Mouse (Mus musculus): ENCODE measurements around the gene Eif3d. TPM values are rescaled to one million over a fixed set of nuclear protein-coding genes. Genes with fewer than 3 reads are reported as not detected.

Eif3d gene
- total RNA-seq, 1 experiment, result 419 TPM

DNA sequence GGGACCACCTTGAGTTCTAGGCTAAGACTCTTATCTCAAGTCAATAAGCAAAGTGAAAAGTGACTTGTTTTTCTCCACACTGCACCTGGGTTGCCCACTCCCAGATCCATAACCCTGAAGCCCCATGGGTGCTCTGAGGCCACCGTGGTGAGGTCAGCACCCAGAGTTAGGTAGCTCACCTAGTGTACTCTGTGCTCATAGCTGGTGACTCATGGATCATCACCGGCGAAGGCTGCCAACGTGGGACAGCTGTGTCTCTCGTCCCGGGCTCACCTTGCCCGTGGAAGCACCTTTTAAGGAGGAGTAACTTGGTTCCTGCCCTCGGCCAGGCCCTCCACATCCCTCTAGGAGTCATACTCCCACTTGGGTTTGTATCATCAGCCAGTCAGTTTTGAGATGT lies 57.6 kb downstream of the Eif3d start:
- Histone ChIP-seq H3K9me3 (ENCODE audit: control insufficient read depth, insufficient read depth, low read depth, low read length) (no peaks in the 10 kb centered on the region), H3K36me3 (ENCODE audit: control insufficient read depth, insufficient read depth, low read length, poor library complexity, severe bottlenecking) (peaks cover 31% of the 10 kb centered on the region), H3K4me3 (ENCODE audit: insufficient read depth in 1 of 2, low read depth in 1 of 2, low read length in 2 of 2, poor library complexity in 1 of 2, severe bottlenecking in 1 of 2) (no peak overlapping the region), H3K27ac (ENCODE audit: insufficient read depth, low read depth, low read length, poor library complexity, severe bottlenecking) (peak overlapping the region; percentile 75), H3K9ac (ENCODE audit: insufficient read depth, low read depth, low read length, poor library complexity, severe bottlenecking) (peak overlapping the region; percentile 21; the same call in 1 of the 2 replicates), H3K4me1 (ENCODE audit: control insufficient read depth in 2 of 2, insufficient read depth in 2 of 2, low read length in 2 of 2, poor library complexity in 1 of 2) (peaks cover 15 to 35% of the 10 kb centered on the region in 2 experiments)
- DNase-seq (ENCODE audit: low read depth, low spot score), result no peak
- TF ChIP-seq MAFK (IDR thresholded peaks at IDR 0.05; ENCODE audit: insufficient read depth, low read depth, low read length) (no peak), ZC3H11A (IDR thresholded peaks at IDR 0.05; ENCODE audit: borderline replicate concordance, low read depth, low read length) (no peak), HCFC1 (IDR thresholded peaks at IDR 0.05; ENCODE audit: borderline replicate concordance, insufficient read depth, low read length) (no peak), CHD2 (IDR thresholded peaks at IDR 0.05; ENCODE audit: low read depth, low read length) (no peak), ZNF384 (IDR thresholded peaks at IDR 0.05; ENCODE audit: low read depth, low read length) (no peak)
- in situ Hi-C loops (cut with MboI; ENCODE audit: low sequenced_read_pairs in 2 of 2, unreplicated experiment in 2 of 2), result loop anchor here in 1 of 2 experiments (10.0 kb wide), 1 partner anchor 138 kb away; no protein-coding TSS in a partner anchor

DNA sequence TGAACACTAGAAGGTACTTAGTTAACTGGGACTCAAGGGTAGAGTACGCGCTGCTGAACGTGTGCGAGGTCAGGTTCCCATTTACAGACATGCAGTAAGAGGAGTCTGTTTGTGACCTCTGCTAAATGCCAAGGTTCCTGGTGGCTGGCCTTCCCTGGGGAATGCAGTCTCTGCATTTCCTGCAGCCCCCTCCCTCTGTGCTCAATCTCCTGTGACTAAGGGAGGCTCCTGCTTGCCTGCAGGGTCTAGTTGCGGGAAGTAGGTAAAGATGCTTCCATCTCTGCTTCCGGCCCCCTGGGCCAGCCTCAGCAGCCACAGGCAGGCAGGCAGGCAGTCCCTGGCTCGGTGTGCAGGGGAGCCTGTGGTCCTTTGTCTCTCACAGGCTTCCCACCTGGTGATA lies 58.0 kb downstream of the Eif3d start:
- TF ChIP-seq HCFC1 (IDR thresholded peaks at IDR 0.05; ENCODE audit: borderline replicate concordance, insufficient read depth, low read length) (no peak), ZC3H11A (IDR thresholded peaks at IDR 0.05; ENCODE audit: borderline replicate concordance, low read depth, low read length) (no peak), MAFK (IDR thresholded peaks at IDR 0.05; ENCODE audit: insufficient read depth, low read depth, low read length) (no peak), CHD2 (IDR thresholded peaks at IDR 0.05; ENCODE audit: low read depth, low read length) (no peak), ZNF384 (IDR thresholded peaks at IDR 0.05; ENCODE audit: low read depth, low read length) (no peak)
- H3K9me3 ChIP-seq (ENCODE audit: control insufficient read depth, insufficient read depth, low read depth, low read length), result no peaks in the 10 kb centered on the region
- H3K4me1 ChIP-seq (ENCODE audit: control insufficient read depth in 2 of 2, insufficient read depth in 2 of 2, low read length in 2 of 2, poor library complexity in 1 of 2), result peaks cover 20 to 38% of the 10 kb centered on the region in 2 experiments
- peak overlapping the region; percentile 28 for H3K9ac ChIP-seq (ENCODE audit: insufficient read depth, low read depth, low read length, poor library complexity, severe bottlenecking)
- H3K4me3 ChIP-seq (ENCODE audit: insufficient read depth in 1 of 2, low read depth in 1 of 2, low read length in 2 of 2, poor library complexity in 1 of 2, severe bottlenecking in 1 of 2), result no peak overlapping the region
- peak overlapping the region; percentile 75 for H3K27ac ChIP-seq (ENCODE audit: insufficient read depth, low read depth, low read length, poor library complexity, severe bottlenecking)
- in situ Hi-C loops (cut with MboI; ENCODE audit: low sequenced_read_pairs in 2 of 2, unreplicated experiment in 2 of 2), result loop anchor here in 1 of 2 experiments (10.0 kb wide), 1 partner anchor 138 kb away; no protein-coding TSS in a partner anchor
- H3K36me3 ChIP-seq (ENCODE audit: control insufficient read depth, insufficient read depth, low read length, poor library complexity, severe bottlenecking), result peaks cover 27% of the 10 kb centered on the region
- no peak for DNase-seq (ENCODE audit: low read depth, low spot score)

DNA sequence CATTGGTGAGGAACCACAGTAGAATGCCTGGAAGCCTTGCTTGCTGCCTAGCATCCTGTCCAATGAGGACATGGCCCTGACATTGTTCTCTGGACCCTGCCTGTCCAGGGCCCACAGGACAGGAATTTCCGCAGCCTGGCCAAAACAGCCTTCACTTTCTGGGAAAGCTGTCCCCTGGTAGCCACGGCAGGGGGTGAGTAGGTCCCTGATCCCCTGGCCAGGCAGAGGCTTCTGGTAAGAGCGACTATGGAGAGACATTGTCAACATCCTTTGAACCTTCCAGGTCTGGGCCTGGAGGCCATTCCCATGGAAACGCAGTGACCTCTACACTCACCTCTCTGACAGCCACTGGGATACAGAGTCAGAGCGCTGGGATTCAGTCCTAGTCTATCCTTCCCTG lies 58.6 kb downstream of the Eif3d start:
- TF ChIP-seq ZNF384 (IDR thresholded peaks at IDR 0.05; ENCODE audit: low read depth, low read length) (no peak), ZC3H11A (IDR thresholded peaks at IDR 0.05; ENCODE audit: borderline replicate concordance, low read depth, low read length) (no peak), CHD2 (IDR thresholded peaks at IDR 0.05; ENCODE audit: low read depth, low read length) (no peak), HCFC1 (IDR thresholded peaks at IDR 0.05; ENCODE audit: borderline replicate concordance, insufficient read depth, low read length) (no peak), MAFK (IDR thresholded peaks at IDR 0.05; ENCODE audit: insufficient read depth, low read depth, low read length) (no peak)
- in situ Hi-C loops (cut with MboI; ENCODE audit: low sequenced_read_pairs in 2 of 2, unreplicated experiment in 2 of 2), result loop anchor here in 1 of 2 experiments (10.0 kb wide), 1 partner anchor 137 kb away; no protein-coding TSS in a partner anchor
- Histone ChIP-seq H3K27ac (ENCODE audit: insufficient read depth, low read depth, low read length, poor library complexity, severe bottlenecking) (peak overlapping the region; percentile 75), H3K4me1 (ENCODE audit: control insufficient read depth in 2 of 2, insufficient read depth in 2 of 2, low read length in 2 of 2, poor library complexity in 1 of 2) (peaks cover 20 to 43% of the 10 kb centered on the region in 2 experiments), H3K36me3 (ENCODE audit: control insufficient read depth, insufficient read depth, low read length, poor library complexity, severe bottlenecking) (peaks cover 26% of the 10 kb centered on the region), H3K9ac (ENCODE audit: insufficient read depth, low read depth, low read length, poor library complexity, severe bottlenecking) (peak overlapping the region; percentile 28; the same call in 1 of the 2 replicates), H3K4me3 (ENCODE audit: insufficient read depth in 1 of 2, low read depth in 1 of 2, low read length in 2 of 2, poor library complexity in 1 of 2, severe bottlenecking in 1 of 2) (no peak overlapping the region), H3K9me3 (ENCODE audit: control insufficient read depth, insufficient read depth, low read depth, low read length) (no peaks in the 10 kb centered on the region)
- DNase-seq (ENCODE audit: low read depth, low spot score), result no peak

DNA sequence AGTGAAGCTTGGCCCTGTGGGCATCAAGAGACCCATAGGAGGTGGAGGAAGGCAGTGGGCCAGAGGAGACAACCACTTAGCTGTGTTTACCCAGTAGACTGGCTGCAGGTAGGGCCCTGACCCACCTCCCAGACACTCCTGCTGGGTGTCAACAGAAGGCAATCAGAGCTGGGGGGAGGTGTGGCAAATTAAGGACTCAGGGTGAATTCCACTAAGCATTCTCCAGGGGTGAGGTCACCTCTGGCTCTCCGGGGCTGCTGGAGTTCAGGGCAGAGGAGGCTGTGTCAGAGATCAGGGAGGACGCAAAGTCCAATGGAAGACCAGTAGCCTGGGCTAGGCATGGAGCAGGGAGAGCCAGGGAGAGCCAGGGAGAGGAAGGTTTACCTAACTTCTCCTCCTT lies 59.5 kb downstream of the Eif3d start:
- no peaks in the 10 kb centered on the region for H3K9me3 ChIP-seq (ENCODE audit: control insufficient read depth, insufficient read depth, low read depth, low read length)
- H3K36me3 ChIP-seq (ENCODE audit: control insufficient read depth, insufficient read depth, low read length, poor library complexity, severe bottlenecking), result peaks cover 20% of the 10 kb centered on the region
- DNase-seq (ENCODE audit: low read depth, low spot score), result peak; percentile 72
- H3K9ac ChIP-seq (ENCODE audit: insufficient read depth, low read depth, low read length, poor library complexity, severe bottlenecking), result 0 out of 2 replicates have a peak overlapping the region, but pooled peaks have one; percentile 13
- in situ Hi-C loops (cut with MboI; ENCODE audit: low sequenced_read_pairs in 2 of 2, unreplicated experiment in 2 of 2), result loop anchor here in 1 of 2 experiments (10.0 kb wide), 1 partner anchor 136 kb away; no protein-coding TSS in a partner anchor
- H3K4me1 ChIP-seq (ENCODE audit: control insufficient read depth in 2 of 2, insufficient read depth in 2 of 2, low read length in 2 of 2, poor library complexity in 1 of 2), result peaks cover 24 to 52% of the 10 kb centered on the region in 2 experiments
- H3K27ac ChIP-seq (ENCODE audit: insufficient read depth, low read depth, low read length, poor library complexity, severe bottlenecking), result peak overlapping the region; percentile 76
- no peak overlapping the region for H3K4me3 ChIP-seq (ENCODE audit: insufficient read depth in 1 of 2, low read depth in 1 of 2, low read length in 2 of 2, poor library complexity in 1 of 2, severe bottlenecking in 1 of 2)
- TF ChIP-seq ZC3H11A (IDR thresholded peaks at IDR 0.05; ENCODE audit: borderline replicate concordance, low read depth, low read length), result no peak
- no peak for TF ChIP-seq CHD2 (IDR thresholded peaks at IDR 0.05; ENCODE audit: low read depth, low read length)
- TF ChIP-seq ZNF384 (IDR thresholded peaks at IDR 0.05; ENCODE audit: low read depth, low read length), result no peak
- TF ChIP-seq HCFC1 (IDR thresholded peaks at IDR 0.05; ENCODE audit: borderline replicate concordance, insufficient read depth, low read length), result no peak
- no peak for TF ChIP-seq MAFK (IDR thresholded peaks at IDR 0.05; ENCODE audit: insufficient read depth, low read depth, low read length)

Other genes starting within 250 kb of the Eif3d start
- not detected in 2 replicates for gene Apol9b, start 241.8 kb downstream of the Eif3d start, total RNA-seq (2012; rRNA removed)
- gene Apol8, start 213.8 kb downstream of the Eif3d start, total RNA-seq (2012; rRNA removed), result 1.8 and 3.1 TPM in 2 replicates
- gene Myh9, start 128.6 kb downstream of the Eif3d start, total RNA-seq (2012; rRNA removed), result 146 and 152 TPM in 2 replicates
- gene Txn2, start 41.8 kb downstream of the Eif3d start, total RNA-seq (2012; rRNA removed), result 90.3 and 91.1 TPM in 2 replicates
- gene Foxred2, start 14.1 kb downstream of the Eif3d start, total RNA-seq (2012; rRNA removed), result 21.9 and 33.6 TPM in 2 replicates
- gene Cacng2, start 149.2 kb upstream of the Eif3d start, total RNA-seq (2012; rRNA removed), result not detected in 2 replicates
- 12.6 and 12.8 TPM in 2 replicates for gene Ift27, start 203.3 kb upstream of the Eif3d start, total RNA-seq (2012; rRNA removed)
- not detected in 2 replicates for gene Pvalb, start 235.6 kb upstream of the Eif3d start, total RNA-seq (2012; rRNA removed)

All from ES-E14 (cell line).